Mouse (Mus musculus): ENCODE results near the gene Tmem266. TPM values are rescaled to one million over a fixed set of nuclear protein-coding genes. Genes with fewer than 3 reads are reported as not detected.

The Tmem266 gene
- total RNA-seq (2022): 1 to 10 TPM; 2.4 to 3.0 (median 2.5) TPM

- DNase-seq (ENCODE audit: low spot score): peak; percentile 52
Measured at GRCm38 (mm10) chr9:55326515-55327233, at the start of gene Tmem266, which contains the start of gene Nrg4. TSS of gene Tmem266 (plus strand) at chr9:55326913. TSS of gene Nrg4 (minus strand) at chr9:55326844.

- no peak for DNase-seq (ENCODE audit: low spot score)
Measured at GRCm38 (mm10) chr9:55277562-55277961, 49.2 kb upstream of the Tmem266 start.

DNA sequence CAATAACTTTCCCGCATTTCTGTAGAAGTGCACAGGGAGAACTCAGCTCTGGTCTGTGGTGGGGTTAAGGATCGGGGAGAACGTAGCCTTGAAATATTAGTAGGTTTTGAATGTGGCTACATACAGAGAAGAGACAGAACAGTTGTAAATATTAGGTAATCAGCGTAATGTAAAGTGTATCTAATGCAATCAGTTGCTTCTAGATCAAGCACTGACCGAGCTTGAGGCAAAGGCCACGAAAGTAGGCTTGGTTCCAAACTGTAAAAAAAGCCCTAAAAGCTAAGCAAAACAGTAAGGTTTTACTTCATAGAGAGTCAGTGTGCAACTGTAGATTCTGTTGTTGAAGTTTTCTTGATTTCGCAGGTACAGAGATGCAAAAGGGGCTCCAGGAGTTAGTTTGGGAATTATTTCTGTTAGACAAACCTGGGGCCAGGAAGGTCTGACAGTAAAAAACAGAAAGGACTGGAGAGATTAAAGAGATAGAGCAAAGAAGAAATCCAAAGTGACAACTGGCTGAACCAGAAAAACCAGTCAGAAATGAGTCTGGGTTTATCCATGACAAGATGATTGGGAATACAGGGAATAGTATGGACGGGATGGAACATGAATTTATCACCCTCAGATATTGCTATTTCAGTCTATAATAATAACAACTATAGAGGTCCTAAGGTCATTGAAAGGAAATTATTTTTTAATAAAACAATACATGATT is 47.4 kb upstream of the Tmem266 start:
- DNase-seq (ENCODE audit: low spot score): no peak

GRCm38 (mm10) chr9:55283516-55283915 is 43.2 kb upstream of the Tmem266 start:
- no peak for DNase-seq (ENCODE audit: low spot score)

DNA sequence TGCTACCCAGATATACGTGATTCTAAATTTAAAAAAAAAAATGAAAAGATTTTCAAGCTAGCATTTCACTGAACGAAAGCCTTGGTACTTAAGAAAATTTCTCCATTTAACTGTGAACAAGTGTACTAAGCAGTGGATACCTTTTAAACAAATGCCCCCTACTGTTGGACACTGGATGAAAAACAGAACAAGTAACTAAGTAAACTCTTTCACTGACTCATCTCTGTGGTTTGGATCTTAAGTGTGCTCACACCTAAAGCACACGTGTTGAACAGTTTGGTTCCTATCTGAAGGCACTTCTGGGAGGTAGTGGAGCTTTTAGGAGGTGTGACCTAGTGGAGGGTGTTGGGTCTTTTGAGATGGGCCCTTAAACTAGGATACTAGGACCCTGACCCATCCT is 41.5 kb upstream of the Tmem266 start:
- DNase-seq (ENCODE audit: low spot score): no peak

GRCm38 (mm10) chr9:55289475-55290198 is 37.1 kb upstream of the Tmem266 start:
- no peak for DNase-seq (ENCODE audit: low spot score)

DNA sequence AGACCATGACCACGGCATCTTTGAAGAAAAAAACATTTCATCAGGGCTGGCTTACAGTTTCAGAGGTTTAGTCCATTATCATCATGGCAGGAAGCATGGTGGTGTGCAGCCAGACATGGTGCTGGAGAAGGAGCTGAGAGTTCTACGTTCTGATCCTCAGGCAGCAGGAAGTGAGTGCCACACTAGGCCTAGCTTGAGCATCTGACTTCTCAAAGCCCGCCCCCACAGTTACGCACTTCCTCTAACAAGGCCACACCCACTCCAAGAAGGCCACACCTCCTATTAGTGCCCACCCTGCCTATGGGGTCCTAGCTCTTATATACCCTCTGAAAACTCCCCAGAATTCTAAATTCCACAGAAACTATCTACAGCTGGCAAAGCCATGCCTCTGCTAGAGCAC is 34.7 kb upstream of the Tmem266 start:
- DNase-seq (ENCODE audit: low spot score): no peak

- no peak for DNase-seq (ENCODE audit: low spot score)
Measured at GRCm38 (mm10) chr9:55296221-55296620, 30.5 kb upstream of the Tmem266 start.

DNA sequence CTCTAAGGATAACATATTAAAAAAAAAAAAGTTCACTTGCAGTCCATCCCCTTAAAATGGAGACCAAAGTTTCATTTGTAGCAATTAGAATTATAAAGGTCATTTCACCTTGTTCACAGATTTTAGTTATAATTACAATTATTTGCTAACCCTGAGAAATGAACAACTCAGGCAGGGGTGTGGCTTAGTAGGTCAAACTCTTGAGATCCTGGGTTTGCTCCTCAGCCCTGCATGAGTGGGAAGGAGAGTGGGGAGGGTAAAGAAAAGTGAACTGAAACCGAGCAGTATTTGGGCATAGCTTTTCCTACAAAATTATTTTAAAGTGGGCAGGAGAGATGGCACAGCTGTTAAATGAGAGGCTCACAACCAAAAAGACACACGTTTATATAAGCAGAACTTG is 19.6 kb upstream of the Tmem266 start:
- DNase-seq (ENCODE audit: low spot score): no peak

- DNase-seq (ENCODE audit: low spot score): no peak
Measured at GRCm38 (mm10) chr9:55307557-55307956, 19.2 kb upstream of the Tmem266 start.

DNA sequence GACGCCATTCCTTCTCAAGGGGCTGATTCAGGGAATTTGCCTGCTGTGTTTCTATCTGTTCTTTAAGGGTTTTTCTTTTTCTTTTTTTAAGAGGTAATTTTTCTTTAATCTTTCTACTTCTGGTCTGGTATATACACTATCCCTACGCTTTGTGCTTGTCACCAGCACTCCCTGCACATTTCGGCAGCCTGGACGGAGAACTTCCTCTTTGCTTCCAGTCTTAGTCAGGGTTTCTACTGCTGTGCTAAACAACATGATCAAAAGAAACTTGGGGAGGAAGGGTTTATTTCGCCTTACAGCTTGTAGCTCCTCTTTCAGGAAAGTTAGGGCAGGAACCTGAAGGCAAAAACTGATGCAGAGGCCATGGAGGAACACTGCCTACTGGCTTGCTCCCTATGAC is 18.3 kb upstream of the Tmem266 start:
- no peak for DNase-seq (ENCODE audit: low spot score)

- DNase-seq (ENCODE audit: low spot score): peak; percentile 82
Measured at GRCm38 (mm10) chr9:55311560-55311959, 15.2 kb upstream of the Tmem266 start.

- DNase-seq (ENCODE audit: low spot score): no peak
Measured at GRCm38 (mm10) chr9:55313619-55314261, 13.0 kb upstream of the Tmem266 start.

- no peak for DNase-seq (ENCODE audit: low spot score)
Measured at GRCm38 (mm10) chr9:55322641-55323040, 4.1 kb upstream of the Tmem266 start.

DNA sequence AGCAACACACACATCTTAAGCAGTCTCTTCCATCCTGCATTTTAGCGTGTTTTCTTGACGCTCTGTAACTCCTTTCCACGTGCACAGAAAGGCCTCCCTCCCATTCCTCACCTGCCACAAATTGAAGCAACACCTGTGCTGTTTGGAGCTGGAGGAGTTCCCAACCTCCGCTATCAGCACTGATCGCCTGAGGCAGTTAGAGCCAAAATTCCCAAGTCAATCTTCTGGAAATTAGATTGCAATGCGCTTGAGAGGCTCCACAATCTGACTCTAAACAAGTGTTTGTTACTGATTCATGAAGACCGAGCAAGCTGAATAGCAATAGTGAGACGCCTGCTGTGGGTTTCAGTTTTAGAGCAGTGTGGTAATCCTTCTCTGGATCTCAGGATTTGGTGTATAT is 2.6 kb upstream of the Tmem266 start:
- DNase-seq (ENCODE audit: low spot score): no peak

GRCm38 (mm10) chr9:55324516-55324915 is 2.2 kb upstream of the Tmem266 start:
- no peak for DNase-seq (ENCODE audit: low spot score)

- no peak for DNase-seq (ENCODE audit: low spot score)
Measured at GRCm38 (mm10) chr9:55325061-55325460, 1.7 kb upstream of the Tmem266 start.

DNA sequence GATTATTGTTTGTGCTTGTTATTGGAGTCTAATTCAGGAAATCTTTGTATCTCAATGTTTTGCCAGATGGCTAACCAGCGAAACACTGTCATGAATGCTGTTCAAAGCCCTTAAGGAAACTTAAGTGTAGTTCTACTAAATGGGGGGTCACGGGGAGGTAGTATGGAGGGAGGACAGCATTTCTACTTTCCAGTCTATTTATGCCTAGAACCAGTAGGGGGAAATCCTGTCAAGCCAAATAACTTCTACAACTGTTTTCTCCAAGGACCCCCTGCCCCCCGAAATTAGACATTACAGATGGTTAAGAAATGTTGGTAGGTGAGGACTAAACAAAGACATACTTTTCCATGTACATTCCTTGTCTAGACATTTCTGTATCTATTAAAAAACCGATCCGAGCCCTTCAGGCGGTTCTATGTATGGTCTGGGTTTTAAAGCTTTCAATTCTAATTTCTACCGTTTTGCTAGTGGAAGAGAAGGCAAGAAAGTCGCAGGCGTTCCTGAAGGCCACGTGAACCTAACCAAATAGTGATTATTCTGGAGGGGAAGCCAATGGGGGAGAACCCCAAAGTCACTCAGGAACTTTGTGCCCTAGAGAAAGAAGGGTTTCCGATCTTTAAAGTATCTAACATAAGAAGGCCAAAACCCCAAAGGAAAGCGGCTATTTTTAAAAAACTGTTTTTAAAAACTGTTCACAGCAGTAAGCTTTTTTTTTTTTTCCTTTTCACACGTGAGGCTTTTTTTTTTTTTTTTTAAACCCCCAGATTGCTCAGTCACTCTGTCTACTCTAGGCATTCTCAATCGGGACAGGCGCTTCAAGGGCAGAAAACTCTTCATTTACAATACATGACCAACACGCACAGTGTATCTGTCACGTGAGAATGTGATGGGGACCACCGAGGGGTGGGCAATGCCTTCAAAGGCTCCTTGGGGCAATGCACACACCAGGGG is 874 bp upstream of the Tmem266 start:
- DNase-seq (ENCODE audit: low spot score): no peak

DNA sequence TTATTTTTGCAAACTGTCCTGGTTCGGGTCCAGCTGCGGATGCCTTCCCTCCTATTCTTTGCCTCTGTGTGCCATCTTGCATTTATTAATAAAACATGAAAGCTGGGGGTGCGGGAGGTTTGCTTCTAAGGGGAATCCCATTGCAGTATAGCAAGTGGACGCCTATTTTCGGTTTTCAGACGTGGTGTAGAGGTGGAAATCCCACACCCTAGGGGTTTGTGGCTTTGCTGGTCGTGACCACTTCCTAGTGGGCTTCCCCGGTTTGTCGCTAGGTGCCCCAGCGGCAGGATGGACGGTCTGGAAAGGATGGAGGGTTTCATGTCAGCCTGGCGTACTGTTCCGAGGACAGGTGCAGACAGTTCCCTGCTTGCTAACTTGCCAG is 512 bp downstream of the Tmem266 start:
- DNase-seq (ENCODE audit: low spot score): no peak

GRCm38 (mm10) chr9:55328151-55328918 is 1.6 kb downstream of the Tmem266 start:
- no peak for DNase-seq (ENCODE audit: low spot score)

Measured in heart, adult 8-10 months (tissue).